Mouse (Mus musculus): ENCODE results near the gene Tspan11.

Gene Tspan11

GRCm38 (mm10) chr6:127887511-127888421, at the start of gene Tspan11:
Gene Tspan11, plus strand, starts transcription at chr6:127887589.
- DNase-seq, result no peak

GRCm38 (mm10) chr6:127837910-127838309, 49.5 kb upstream of the Tspan11 start:
- no peak for DNase-seq

DNA sequence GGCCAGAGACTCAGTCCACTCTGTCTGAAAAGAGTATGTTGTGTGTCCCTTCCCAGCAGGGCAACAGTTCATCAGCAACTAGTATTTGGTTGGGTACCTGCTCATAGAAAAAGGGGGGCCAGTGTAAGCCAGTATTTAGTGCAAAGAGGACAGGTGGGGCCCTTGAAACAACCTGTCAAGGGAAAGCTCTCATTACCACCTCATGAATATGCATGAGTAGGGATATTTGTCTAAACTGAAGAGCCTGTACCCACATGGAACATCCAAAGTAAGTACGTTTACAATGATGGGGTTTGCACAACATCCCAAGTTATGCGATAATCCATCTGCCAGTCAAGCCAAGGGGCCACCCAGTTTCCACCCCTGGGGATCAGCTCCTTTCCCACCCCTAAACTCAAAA, 47.9 kb upstream of the Tspan11 start:
- no peak for DNase-seq

DNA sequence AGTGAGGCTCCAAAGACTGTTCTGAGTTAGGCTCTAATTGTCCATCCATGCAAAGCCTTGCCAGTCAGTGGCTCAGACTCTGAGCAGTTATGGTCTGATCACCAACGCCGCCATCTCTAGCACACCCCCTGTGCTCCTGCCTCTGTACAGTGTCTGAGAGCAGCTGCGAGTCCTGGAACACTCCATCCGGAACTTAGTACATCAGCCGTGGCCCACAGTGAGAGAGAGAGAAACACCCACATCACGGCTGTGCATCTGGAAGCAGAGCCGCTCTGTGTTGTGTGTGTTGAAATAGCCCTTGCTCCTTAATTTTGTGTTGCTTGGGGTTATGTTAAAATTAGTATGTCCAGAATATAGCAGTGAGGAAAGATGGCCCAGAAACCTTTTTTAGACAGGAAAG, 47.2 kb upstream of the Tspan11 start:
- no peak for DNase-seq

DNA sequence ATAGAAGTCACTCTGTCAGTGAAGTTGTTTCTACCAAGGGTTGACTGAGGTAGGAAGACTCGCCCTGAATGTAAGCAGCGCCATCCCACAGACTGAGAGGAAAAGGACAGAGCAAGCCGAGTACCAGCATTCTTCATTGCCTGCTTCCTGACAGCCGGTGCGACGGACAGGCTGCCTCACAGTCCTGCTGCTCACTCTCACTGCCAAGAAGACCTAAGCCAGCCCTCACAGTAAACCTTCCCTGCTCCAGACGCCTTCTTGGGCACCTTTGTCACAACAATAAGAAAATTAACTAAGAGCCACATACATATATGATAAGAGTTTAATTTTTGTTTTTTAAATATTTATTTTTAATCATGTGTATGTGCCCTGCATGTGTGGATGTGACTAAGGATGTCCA, 46.1 kb upstream of the Tspan11 start:
- no peak for DNase-seq

- no peak for DNase-seq
Measured at GRCm38 (mm10) chr6:127846521-127846920, 40.9 kb upstream of the Tspan11 start.

- no peak for DNase-seq
Measured at GRCm38 (mm10) chr6:127849496-127849895, 37.9 kb upstream of the Tspan11 start.

DNA sequence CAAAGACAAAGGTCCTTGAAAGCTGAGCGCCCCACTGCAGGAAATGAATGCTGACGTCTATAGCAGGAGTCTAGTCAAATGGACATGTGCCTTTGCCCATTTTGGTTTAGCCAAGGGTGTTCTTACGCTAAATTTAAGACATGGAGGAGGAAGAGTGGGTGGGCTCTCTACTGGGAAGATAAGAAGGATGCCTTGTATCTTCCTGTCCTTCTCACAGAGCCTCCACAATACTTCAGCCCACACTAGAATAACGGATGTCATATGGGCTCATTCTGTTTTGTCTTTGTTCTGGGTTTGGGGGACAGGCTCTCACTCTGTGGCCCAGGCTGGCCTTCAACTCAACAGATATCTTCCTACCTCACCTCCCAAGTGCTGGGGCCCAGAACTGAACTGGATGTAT, 35.8 kb upstream of the Tspan11 start:
- no peak for DNase-seq

GRCm38 (mm10) chr6:127853241-127853640, 34.1 kb upstream of the Tspan11 start:
- no peak for DNase-seq

- DNase-seq, result no peak
Measured at GRCm38 (mm10) chr6:127853771-127854687, 33.4 kb upstream of the Tspan11 start.

GRCm38 (mm10) chr6:127854688-127855013, 32.7 kb upstream of the Tspan11 start:
- no peak for DNase-seq

DNA sequence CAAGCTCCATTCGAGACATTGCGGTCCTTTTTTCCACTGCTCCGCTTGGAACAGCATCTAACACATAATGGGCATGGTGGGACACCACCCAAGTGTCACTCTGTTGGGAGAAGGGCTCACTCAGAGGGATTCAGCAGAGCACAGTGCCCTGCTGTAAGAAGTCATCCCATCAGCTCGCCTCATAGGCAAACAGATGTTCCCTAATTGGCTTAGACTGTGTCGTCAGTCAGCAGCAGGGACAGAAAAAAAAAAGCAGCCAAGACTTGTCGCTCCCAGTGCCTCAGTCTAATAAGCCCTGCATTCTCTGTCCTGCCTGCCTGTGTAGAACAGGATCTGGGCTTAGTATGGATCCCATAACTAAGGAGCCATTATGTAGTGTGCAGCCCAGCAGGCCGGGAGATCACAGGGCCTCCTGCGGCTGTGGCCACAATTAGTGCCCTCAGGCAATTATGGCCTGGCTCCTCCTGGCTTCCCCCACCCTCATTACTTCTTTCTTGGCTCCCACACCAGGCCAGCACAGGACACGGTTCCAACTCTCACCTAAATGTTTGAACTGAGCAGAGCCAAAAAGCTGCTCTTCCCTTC, 31.6 kb upstream of the Tspan11 start:
- no peak for DNase-seq

- DNase-seq, result no peak
Measured at GRCm38 (mm10) chr6:127861951-127862350, 25.4 kb upstream of the Tspan11 start.

DNA sequence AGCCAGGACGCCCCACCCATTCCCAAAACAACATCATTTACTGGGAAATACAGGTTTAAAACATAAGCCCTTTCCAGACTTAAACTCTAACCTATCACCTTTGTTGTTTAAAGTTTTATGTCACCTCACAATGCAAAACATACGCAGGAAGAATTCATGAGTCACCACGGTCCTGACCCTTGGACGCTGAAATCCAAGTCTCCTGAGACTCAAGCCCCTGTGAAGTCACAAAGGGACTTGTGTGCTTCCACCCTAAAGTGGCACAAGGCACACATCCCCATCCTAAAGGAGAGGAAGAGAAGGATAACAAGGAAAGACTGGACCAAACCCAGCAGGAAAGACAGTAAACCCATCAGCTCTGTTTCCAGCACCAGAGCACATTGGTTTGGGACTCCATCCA, 22.0 kb upstream of the Tspan11 start:
- DNase-seq, result no peak

DNA sequence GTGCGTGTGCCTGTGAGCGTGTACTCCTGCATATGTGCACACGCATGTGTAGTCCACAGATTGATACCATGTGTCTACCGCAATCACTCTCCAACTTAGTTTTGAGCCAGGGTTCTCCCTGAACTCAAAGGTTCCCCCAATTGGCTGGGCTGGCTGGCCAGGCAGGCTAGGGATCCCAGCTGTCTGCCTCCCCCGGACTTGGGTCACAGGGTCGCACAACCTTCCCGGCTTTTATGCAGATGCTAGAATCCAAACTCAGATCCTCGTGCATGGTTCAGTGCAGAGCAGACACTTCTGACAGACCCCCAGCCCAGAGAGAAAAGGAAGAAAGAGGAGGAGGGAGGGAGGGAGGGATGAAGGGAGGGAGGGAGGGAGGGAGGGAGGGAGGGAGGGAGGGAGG, 18.8 kb upstream of the Tspan11 start:
- no peak for DNase-seq

GRCm38 (mm10) chr6:127869121-127869520, 18.3 kb upstream of the Tspan11 start:
- DNase-seq, result no peak

DNA sequence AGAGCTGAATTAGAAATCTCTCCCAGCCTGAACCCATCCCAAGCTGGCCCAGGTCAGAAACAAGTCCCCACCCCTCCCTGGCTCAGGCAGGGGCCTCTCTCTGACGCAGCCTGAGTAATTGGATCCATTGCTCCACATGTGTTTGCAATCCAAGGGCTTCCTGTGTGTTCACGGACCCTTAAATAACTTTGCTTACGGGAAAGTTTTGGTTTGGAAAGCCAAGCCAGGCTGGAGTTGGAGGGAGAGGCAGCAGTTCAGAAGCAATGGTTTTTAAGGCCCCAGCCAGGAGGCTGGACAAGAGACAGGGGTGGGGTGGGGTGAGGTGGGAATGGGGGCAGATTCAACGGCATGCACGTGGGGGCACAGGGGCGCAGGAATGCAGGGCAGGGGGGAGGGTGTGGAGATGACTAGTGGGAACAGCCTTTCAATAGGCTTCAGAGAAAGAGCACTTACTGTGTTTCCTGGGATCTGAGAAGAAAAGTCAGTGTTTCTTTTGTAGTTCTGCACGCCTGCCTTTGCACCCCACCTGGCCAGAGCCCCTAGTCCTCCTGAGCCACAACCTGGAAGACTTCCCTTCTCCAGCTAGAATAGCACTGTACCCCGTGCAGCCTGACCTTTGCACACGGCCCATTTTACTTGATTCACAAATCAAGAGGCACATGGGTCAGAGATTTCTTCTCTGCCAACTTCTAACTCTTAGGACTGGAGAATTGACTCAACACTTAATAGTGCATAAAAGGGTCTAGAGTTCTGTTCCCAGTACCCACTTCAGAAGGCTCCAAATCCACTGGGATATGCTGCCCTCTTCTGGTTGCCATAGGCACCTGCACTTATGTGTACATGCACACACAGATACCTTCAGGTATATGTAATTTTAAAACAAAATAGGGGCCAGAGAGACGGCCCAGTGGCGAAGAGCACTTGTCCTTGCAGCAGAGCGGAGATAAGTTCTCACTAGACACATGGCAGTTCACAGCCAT, 16.8 kb upstream of the Tspan11 start:
- no peak for DNase-seq

GRCm38 (mm10) chr6:127871436-127871835, 16.0 kb upstream of the Tspan11 start:
- DNase-seq, result no peak

GRCm38 (mm10) chr6:127872581-127872980, 14.8 kb upstream of the Tspan11 start:
- DNase-seq, result no peak

DNA sequence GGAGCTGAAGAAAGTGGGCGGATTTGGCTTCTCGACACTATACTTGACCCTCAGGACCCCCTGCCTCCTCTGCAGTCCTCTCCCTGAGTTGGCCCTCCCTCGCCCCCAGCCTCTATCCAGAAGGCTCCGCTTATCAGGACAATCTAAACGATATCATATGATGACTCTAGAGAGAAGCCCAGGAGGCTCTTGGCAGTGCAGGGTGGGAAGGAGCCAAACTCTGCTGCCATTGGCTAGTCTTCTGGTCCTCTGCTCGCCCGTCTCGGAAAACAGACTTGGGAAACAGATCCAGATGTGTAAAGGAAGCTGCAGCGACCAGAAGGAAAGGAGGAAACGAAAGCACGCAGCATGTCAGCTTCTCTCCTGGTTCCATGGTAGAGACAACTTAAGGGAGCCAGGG, 11.5 kb upstream of the Tspan11 start:
- no peak for DNase-seq

DNA sequence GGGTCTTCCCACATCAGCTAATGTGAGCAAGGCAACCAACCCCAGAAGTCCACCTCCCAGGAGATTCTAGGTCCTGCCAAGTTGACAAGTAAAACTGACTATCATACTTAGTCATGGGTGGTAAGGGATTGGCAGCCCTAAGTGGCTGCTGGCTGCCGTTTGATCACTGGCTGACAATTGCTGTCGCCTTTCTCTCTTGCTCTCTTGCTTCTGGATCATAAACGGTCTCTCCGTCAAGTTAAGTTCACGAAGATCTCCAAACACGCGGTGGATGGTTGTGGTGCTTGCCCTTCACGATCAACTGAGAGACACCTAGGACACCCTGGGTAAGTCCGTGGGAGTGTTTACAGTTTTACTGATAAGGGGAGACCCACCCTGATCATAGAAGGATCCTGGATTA, 11.0 kb upstream of the Tspan11 start:
- DNase-seq, result no peak

DNA sequence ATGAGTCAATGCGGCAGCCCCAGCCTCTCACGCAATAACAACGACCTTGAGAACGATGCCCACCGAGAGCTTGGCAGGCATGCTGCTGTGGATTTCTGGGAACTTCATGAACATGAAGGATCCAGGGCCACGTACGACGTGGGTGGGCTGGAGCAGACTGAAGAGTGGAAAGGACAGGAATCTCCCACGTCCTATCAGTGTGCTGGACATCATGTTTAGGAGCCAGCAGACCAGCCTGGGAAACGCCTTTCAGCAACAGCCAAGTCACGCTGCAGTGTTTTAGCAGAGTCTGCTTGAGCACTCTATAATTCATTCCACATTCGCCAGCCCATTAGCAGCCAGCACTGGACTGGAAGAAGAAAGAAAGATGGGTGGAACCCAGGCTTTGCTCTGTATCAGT, 10.4 kb upstream of the Tspan11 start:
- no peak for DNase-seq

Measured in cerebellum, adult 9-11 months (tissue).